Mouse (Mus musculus) olfactory bulb, adult 2 months (tissue): Measurements from ENCODE around the gene Litaf.

Experiments used
- CTCF ChIP-seq: fragments of 200-500 bp; IDR thresholded peaks from 2 replicates; pipeline ENCODE4 v1.5.1; 2012; ENCODE audit warnings: low read depth, mild to moderate bottlenecking, low read length, moderate library complexity; ENCODE audit not compliant: insufficient read depth
- POLR2A ChIP-seq: fragments of 200-500 bp; IDR thresholded peaks from 2 replicates; pipeline ENCODE4 v1.6.1; 2012; ENCODE audit warnings: mild to moderate bottlenecking, low read depth, low read length, moderate library complexity; ENCODE audit not compliant: insufficient read depth

DNA sequence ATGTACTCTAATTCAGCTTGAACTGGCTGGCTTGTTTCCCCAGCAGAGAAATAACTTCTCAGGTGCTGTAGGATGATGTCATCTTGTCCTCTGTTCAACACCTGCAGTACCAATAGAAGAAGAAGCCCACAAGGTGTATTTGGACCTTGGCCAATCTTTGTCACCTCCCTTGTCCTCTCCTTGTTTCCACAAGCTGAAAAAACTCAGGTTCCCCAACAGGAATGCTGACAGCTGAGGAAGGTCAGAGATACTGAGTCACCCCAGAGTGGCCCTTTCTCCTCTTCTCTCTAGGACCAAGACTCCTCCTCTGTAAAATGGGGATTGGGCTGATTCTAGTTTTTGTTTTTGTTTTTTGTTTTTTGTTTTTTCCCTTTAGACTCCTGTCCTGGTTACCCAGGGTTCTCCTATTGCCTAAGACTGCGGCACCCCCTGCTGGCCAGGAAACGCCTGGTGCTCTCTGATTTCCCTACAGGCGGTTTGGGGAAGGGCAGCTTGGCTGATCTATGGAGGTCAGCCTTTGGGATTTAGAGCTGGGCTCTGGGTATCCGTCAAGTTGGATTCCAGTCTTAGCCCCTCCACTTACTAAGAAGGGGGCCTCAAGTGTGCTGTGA, 31.7 kb downstream of the Litaf start:
- TF ChIP-seq CTCF (peak; percentile 100), POLR2A (no peak)
